Mouse (Mus musculus): Measurements from ENCODE around the gene Fuz.

Gene Fuz

DNA sequence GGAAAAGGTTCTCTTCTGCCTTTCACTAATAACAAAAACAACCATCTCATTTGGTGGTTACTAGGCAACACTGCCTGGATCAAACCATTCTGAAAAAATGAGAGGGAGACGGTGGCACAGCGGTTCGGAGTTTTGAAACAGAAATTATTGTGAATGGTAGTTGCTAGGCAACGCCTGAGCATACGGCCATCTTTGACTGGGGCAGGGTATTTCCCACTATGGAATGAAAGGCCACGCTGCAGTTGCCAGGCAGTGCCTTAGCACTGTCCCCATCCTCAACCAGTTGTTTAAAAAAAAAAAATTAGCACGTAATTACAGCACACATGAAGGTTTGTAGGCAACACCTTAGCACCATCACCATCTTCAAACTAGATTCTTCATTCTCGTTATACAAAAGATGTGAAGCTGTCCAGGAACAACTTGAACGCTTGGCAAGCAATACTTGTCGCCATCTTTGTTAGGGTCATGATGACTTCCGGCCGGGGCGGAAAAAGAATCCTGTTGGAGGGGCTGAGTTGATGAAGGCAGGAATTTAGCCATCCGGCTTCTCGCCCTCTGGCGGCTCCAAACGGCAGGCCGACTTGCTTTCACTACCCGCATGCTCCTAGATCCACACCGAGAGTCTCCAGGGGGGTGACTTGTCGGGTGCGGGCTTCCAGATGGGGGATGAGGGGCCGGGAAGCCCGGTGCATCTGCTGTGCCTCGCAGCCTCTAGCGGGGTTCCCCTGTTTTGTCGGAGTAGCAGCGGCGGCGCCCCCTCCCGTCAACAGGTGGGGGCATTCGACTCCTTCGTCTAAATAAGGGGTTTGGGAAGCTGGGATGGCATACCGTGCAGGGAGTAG lies at the start of gene Fuz:
TSS of gene Fuz (plus strand) at position 487 of the 842 bp plus-strand sequence.
- DNase-seq (ENCODE audit: low spot score in 2 of 2), result peak; percentile 90 to 95

DNA sequence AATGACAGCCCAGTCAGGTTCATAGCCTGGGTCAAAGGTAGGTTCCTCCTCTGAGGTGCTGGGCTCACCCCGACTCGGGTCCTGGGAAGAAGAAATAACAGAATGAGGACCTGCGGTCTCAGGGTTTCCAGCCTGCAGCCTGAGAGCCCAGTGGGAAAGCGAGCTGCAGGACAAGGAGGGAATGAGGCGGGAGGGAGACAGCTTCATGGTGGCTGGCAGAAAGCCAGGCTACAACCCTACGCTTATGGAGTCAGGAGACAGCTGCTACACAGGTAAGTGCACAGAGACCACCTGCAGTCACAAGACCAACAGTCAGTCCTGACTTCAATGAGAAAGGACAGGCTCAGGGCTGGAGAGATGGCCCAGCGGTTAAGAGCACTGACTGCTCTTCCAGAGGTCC lies 49.1 kb upstream of the Fuz start:
- no peak for DNase-seq (ENCODE audit: low spot score in 2 of 2)

- DNase-seq (ENCODE audit: low spot score in 2 of 2), result no peak
These were observed 48.1 kb upstream of the Fuz start for GRCm38 (mm10) chr7:44847772-44848171.

- DNase-seq (ENCODE audit: low spot score in 2 of 2), result peak; percentile 100
These were observed 47.1 kb upstream of the Fuz start, which contains the start of the genes Akt1s1 and Tbc1d17 for GRCm38 (mm10) chr7:44848561-44849415. Akt1s1 (plus strand) TSS chr7:44848991. Tbc1d17 (minus strand) TSS chr7:44849079.

- peak; percentile 90 to 94 for DNase-seq (ENCODE audit: low spot score in 2 of 2)
These were observed 46.3 kb upstream of the Fuz start for GRCm38 (mm10) chr7:44849416-44850111.

DNA sequence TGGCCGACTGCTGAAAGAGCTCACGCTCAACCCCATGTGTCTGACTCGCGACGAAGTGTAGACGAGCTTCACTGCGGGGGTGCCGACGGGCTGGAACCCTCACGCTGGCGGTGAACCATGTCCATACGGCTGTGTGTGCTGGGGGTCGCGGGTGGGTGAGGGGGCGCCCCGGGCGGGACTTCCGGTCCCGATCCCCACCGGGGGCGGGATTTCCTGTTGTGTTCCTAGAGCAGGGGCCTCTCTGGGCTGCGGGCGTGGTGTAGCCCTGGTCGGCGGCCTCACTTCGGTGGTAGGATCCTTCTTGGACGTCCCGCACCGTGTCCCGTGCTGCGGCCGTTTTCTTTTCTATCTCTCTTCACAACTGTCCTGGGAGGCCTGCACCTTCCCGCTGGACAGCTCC lies 45.7 kb upstream of the Fuz start:
- peak in 1 of 2 experiments; percentile 69 for DNase-seq (ENCODE audit: low spot score in 2 of 2)

DNA sequence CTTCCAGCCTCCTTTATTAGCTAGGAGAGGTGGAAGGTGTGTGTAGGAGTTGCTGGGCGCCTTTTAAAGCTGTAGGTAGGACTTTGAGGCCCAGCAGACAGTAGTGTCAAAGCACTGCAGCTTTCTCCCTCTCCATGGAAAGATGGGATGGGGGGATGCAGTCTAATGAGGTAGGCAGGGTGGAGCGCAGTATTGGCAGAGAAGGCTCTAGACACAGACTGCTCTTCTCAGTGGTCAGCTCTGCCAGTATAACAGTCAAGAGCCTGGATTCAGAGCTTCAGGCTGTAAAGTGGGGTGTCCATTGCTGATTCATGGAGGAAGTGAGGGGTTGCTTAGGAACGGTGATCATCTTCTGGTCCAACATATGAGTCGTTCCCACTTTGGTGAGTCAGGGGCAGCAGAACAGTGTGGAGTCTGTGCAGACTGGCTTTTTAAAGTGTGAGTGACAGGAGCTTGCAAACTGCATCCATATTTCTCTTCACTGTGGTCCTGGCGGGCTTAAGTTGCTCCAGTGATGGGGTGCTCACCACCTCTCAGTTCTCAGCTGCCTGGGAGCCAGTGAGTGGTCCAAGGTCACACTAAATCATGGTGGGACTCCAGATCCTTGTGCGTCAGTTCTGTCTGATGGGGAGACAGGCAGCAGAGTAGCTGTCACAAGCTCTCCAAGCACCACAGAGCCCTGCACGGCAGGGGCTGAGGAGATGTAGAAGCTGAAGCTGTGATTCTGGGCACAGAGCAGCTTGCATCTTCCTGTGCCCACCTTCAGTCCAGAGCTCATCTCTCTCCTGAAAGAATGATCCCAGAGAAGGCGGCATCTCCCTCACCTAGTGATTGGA lies 44.9 kb upstream of the Fuz start:
- DNase-seq (ENCODE audit: low spot score in 2 of 2), result no peak

GRCm38 (mm10) chr7:44851625-44852234 lies 44.1 kb upstream of the Fuz start:
- DNase-seq (ENCODE audit: low spot score in 2 of 2), result no peak

DNA sequence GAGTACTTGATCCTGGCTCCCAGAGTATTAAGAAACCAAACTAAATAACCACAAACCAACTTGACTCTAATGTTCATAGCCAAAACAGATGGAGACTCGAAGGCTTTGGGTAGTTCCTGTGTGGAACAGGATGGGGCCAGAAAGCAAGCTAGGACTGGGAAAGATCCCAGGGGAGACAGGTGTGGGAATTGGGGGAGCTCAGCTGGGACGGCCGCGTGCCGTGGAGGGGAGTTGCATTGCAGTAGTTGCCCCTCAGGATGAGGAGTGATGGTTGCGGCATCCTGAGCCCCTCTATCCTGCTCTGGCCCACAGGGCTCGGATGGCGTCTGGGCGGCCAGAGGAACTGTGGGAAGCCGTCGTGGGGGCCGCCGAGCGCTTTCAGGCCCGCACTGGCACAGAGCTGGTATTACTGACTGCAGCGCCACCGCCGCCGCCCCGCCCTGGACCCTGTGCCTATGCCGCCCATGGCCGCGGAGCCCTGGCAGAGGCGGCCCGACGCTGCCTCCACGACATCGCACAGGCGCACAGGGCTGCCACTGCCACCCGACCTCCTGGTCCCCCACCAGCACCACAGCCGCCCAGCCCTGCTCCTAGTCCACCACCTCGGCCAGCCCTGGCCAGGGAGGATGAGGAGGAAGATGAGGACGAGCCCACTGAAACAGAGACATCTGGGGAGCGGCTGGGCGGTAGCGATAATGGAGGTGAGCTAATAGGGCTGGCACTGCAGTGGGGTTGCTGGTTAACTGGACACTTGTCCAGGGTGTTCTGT lies 43.4 kb upstream of the Fuz start:
- no peak for DNase-seq (ENCODE audit: low spot score in 2 of 2)

DNA sequence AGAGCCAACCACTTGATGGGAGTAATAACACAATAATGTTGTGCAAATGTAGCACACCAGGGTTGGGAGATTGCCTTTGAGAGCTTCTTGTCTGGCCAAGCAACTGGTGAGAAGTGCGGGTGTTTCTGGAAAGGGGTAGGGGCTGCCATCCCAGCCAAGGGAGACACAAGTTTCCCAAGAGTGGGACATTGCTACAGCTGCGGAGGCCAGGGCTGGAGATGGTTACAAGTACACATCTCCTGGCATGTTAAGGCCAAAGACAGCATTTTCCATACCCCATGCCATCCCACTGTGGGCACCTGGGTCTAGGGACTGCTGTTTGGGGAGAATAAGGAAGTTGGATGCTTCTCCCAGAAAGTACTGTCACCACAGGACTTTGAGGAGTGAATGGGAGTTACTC lies 42.8 kb upstream of the Fuz start:
- DNase-seq (ENCODE audit: low spot score in 2 of 2), result no peak

- no peak for DNase-seq (ENCODE audit: low spot score in 2 of 2)
These were observed 42.1 kb upstream of the Fuz start for GRCm38 (mm10) chr7:44853596-44854355.

GRCm38 (mm10) chr7:44854356-44855031 lies 41.4 kb upstream of the Fuz start:
- DNase-seq (ENCODE audit: low spot score in 2 of 2), result peak in 1 of 2 experiments; percentile 68

DNA sequence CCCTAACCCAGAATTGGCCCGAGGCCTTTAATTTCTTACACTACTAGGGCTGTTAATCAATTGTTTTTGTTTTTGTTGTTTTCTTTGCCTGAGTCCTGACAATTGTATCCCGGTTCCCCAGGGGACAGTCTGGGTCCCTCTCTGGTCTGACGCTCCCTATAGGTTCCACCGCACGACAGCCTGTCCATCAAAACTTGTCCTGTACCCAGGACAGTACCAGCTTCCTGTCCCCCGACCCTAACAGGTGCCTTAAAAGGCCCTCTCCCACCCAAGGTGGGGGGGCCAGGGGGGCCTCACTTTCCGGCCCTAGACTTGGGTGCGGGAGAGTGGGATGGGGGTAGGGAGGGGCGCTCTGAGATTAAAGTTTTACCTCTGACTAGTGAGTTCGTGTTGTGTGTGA lies 40.8 kb upstream of the Fuz start:
- DNase-seq (ENCODE audit: low spot score in 2 of 2), result no peak

DNA sequence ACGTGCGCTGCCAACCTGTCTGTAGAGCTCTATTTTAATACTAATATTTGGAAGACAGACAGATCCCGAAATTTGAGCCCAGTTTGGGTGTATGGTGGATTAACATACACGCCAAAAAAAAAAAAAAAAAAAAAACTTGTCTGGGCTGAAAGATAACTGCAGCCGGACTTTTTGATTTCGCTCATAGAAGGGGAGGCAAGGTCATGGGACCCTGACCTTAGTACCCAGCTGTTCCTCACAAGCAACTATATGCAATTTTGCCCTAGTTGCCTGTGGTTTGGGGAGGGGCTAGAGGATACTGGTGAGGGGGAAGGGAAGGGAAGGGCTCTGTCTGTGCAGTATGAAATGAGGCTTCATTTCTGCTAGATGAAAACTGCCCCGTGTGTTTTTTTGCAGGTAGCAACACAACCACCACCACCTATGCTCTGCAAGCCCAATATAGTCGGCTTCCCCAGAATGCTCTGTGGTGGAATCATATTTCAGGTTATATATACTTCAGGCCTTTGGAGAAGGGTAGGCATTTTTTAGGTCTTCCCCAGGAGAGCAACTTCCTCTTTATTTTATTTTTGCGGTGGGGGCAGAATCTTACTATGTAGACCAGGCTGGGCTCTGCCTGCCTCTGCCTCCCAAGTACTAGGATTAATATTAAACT lies 39.5 kb upstream of the Fuz start:
- no peak for DNase-seq (ENCODE audit: low spot score in 2 of 2)

GRCm38 (mm10) chr7:44857042-44857552 lies 38.8 kb upstream of the Fuz start, which contains the start of gene Pnkp:
Pnkp (plus strand) TSS chr7:44857139.
- DNase-seq (ENCODE audit: low spot score in 2 of 2), result peak; percentile 89 to 95

DNA sequence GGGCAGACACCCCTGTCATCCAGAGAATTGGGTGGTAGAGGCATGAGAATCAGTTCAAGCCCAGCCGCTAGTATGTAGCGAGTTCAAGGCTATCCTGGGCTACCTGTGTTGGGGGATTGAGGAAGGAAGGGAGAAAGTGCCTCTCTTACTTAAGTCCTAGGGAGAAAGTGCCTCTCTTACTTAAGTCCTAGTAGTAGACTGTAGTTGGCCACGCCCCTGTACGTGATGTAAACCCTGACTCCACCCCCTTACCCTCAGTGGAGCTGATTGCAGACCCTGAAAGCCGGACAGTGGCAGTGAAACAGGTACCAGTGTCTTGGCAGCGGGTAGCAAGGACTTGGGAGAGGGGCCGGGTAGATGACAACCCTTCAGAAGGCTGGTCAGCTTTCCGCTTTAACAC lies 38.0 kb upstream of the Fuz start:
- no peak for DNase-seq (ENCODE audit: low spot score in 2 of 2)

GRCm38 (mm10) chr7:44859896-44860295 lies 36.0 kb upstream of the Fuz start:
- DNase-seq (ENCODE audit: low spot score in 2 of 2), result no peak

Measured in left cerebral cortex, adult 9 months (tissue).